Mouse (Mus musculus): ENCODE measurements at regions not wholly inside any gene's neighbourhood (a gene's known extent, or its start where the extent isn't known, plus 50 kb on each side); places are given as distances from the start of the nearest gene placed in this dataset.

DNA sequence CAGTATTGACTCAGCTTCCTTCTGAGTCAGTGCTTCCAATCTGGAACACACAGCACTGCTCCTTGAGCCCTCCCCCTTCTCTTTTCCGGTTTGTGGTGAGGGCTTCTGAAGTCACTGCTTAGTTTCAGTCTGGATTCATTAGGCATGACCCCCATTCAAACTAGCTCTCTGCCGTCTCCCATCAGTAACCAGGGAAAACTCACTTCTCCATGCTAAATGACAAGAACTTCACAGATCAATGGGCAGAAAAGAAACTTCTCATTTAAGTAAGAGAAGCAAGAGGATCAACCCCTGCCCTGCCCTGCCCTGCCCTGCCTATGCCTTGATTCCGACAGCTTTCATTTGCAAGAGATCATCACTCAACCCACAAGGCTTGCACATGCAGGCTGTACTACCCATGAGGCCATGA lies 82.9 kb upstream of the Nck2 start:
- no peak for TF ChIP-seq MYC (IDR thresholded peaks at IDR 0.05; ENCODE audit: low read depth, low read length)
- TF ChIP-seq TBP (IDR thresholded peaks at IDR 0.05; ENCODE audit: low read depth, low read length), result no peak
- no peak for TF ChIP-seq POLR2A (IDR thresholded peaks at IDR 0.05; ENCODE audit: control insufficient read depth in 1 of 2, insufficient read depth in 1 of 2, low read depth in 1 of 2, low read length in 2 of 2, poor library complexity in 1 of 2)
